Mouse (Mus musculus) midbrain, embryonic 11.5 days (tissue): ENCODE measurements around the gene Coro2a. TPM values are rescaled to one million over a fixed set of nuclear protein-coding genes. Genes with fewer than 3 reads are reported as not detected.
A peak's percentile ranks its signal among the peaks of the same experiment; 100 is the strongest.

Experiments
- ATAC-seq: fragments of 200-750 bp; cut with Nextera tagmentation; 2 replicates; pipeline ENCODE4 v1.8.0; 2017; ENCODE audit warnings: moderate TSS enrichment, moderate library complexity; ENCODE audit not compliant: low FRiP score
- DNase-seq: peaks from one replicate; pipeline ENCODE4 v3.0.0; 2015; ENCODE audit warnings: low spot score; ENCODE audit errors: missing footprints
- H3K27ac ChIP-seq: fragments of 300-500 bp; sonication (generic); 2 replicates; pipeline ENCODE4 v1.5.1; 2014; ENCODE audit warnings: low read depth, low read length
- H3K27me3 ChIP-seq: fragments of 300-500 bp; sonication (generic); 2 replicates; pipeline ENCODE4 v1.6.1; 2014; ENCODE audit warnings: mild to moderate bottlenecking, low read length, moderate library complexity, mixed read lengths; ENCODE audit not compliant: control insufficient read depth, insufficient read depth
- H3K36me3 ChIP-seq: fragments of 300-500 bp; sonication (generic); 2 replicates; pipeline ENCODE4 v1.6.1; 2014; ENCODE audit warnings: mild to moderate bottlenecking, low read length, moderate library complexity, mixed read lengths; ENCODE audit not compliant: control insufficient read depth, insufficient read depth
- H3K4me1 ChIP-seq: fragments of 300-500 bp; sonication (generic); 2 replicates; pipeline ENCODE4 v1.6.1; 2014; ENCODE audit warnings: low read length; ENCODE audit not compliant: control insufficient read depth, insufficient read depth
- H3K4me2 ChIP-seq: fragments of 300-500 bp; sonication (generic); 2 replicates; pipeline ENCODE4 v1.6.1; 2014; ENCODE audit warnings: mild to moderate bottlenecking, moderate library complexity
- H3K4me3 ChIP-seq: fragments of 300-500 bp; sonication (generic); 2 replicates; pipeline ENCODE4 v1.5.1; 2014; ENCODE audit warnings: low read depth, low read length
- H3K9ac ChIP-seq: fragments of 300-500 bp; sonication (generic); 2 replicates; pipeline ENCODE4 v1.6.1; 2014; ENCODE audit warnings: low read length
- H3K9me3 ChIP-seq: fragments of 300-500 bp; sonication (generic); 2 replicates; pipeline ENCODE4 v1.6.1; 2016; ENCODE audit warnings: low read length; ENCODE audit not compliant: control insufficient read depth
- WGBS: fragments of 180-500 bp; shearing (Covaris S2); extraction: QIAGEN DNeasy Blood & Tissue Kit; methylation state at CpG from one replicate; pipeline ENCODE4 v1.1.7; 2014; 5-methylcytosine and 5-hydroxymethylcytosine counted together
- polyA plus RNA-seq: library from polyadenylated mRNA; unstranded; fragments of >200 nt; fragmentation: Nextera tagmentation; extraction: Ambion mirVana; gene quantifications from 2 replicates; pipeline ENCODE4 v1.2.1, GENCODE M21; 2014

The Coro2a gene
- polyA plus RNA-seq, 1 experiment from 2014 or later, result 2.2 TPM

- Histone ChIP-seq H3K4me3 (no peak overlapping the region), H3K4me1 (no peaks in the 10 kb centered on the region), H3K36me3 (no peaks in the 10 kb centered on the region), H3K4me2 (no peak overlapping the region), H3K27me3 (no peaks in the 10 kb centered on the region), H3K9ac (no peak overlapping the region), H3K27ac (no peak overlapping the region), H3K9me3 (no peaks in the 10 kb centered on the region)
- 88% methylated on average over 2 of the region's 2 CpGs for WGBS
- ATAC-seq (no peak), DNase-seq (no peak)
Observed at GRCm38 (mm10) chr4:46520491-46520890, 81.5 kb downstream of the Coro2a start.

DNA sequence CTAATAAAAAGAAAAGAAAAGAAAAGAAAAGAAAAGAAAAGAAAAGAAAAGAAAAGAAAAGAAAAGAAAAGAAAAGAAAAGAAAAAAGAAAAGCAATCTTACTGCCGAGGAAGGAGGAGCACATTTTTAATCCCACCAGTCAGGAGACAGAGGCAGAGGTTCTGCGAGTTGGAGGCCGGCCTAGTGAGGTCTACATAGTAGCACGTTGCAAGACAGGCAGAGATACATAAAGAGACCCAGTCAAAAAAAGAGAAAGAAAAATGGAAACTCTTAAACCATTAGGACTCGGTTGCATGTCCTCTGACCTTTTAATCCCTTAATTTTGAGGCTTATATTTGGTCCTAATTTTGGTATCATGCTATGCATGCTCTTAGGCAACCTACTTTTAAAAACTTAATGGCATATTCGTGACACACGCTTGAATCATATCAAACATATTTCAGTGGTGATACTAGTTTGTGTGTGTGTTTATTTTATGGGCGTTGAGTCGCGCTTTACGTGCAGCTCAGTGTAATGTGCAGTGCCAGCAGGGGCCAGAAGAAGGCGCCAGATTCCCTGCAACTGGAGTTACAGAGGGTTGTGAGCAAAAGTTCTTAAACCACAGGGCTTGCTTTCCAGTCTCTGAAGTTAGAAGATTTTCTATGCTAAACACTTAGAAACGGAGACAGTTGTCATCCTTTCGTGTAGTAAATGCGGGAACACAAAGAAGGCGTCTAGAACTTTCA is 94.1 kb downstream of the Coro2a start:
- no peak overlapping the region for H3K9ac ChIP-seq
- ATAC-seq (no peak), DNase-seq (peak; percentile 95)
- 12% methylated on average over 16 of the region's 16 CpGs for WGBS
- no peaks in the 10 kb centered on the region; the same call in 1 of the 2 replicates for H3K4me1 ChIP-seq
- H3K36me3 ChIP-seq, result 0 out of 2 replicates have a peak, but pooled peaks cover under 1% of the 10 kb centered on the region
- no peak overlapping the region for H3K27ac ChIP-seq
- H3K4me2 ChIP-seq, result peak overlapping the region; percentile 79; the same call in 1 of the 2 replicates
- H3K9me3 ChIP-seq, result no peaks in the 10 kb centered on the region
- no peak overlapping the region for H3K4me3 ChIP-seq
- H3K27me3 ChIP-seq, result peaks cover 15% of the 10 kb centered on the region

- Histone ChIP-seq H3K36me3 (0 out of 2 replicates have a peak, but pooled peaks cover 2% of the 10 kb centered on the region), H3K4me3 (peak overlapping the region; percentile 45), H3K9ac (peak overlapping the region; percentile 51; the same call in 1 of the 2 replicates), H3K9me3 (no peaks in the 10 kb centered on the region), H3K4me2 (peak overlapping the region; percentile 79), H3K27me3 (peaks cover 15% of the 10 kb centered on the region), H3K4me1 (no peaks in the 10 kb centered on the region; the same call in 1 of the 2 replicates), H3K27ac (no peak overlapping the region; the same call in 1 of the 2 replicates)
- peak; percentile 99 for DNase-seq
- WGBS, result under 1% methylated on average over 93 of the region's 94 CpGs
- peak; percentile 99 for ATAC-seq
Observed at GRCm38 (mm10) chr4:46506801-46507610, 95.0 kb downstream of the Coro2a start.

- Histone ChIP-seq H3K4me2 (no peak overlapping the region), H3K9me3 (no peaks in the 10 kb centered on the region), H3K27ac (no peak overlapping the region), H3K4me1 (no peaks in the 10 kb centered on the region; the same call in 1 of the 2 replicates), H3K27me3 (peaks cover 15% of the 10 kb centered on the region), H3K4me3 (no peak overlapping the region), H3K9ac (no peak overlapping the region), H3K36me3 (peaks cover 6% of the 10 kb centered on the region; the same call in 1 of the 2 replicates)
- no peak for DNase-seq
- 75% methylated on average over 8 of the region's 8 CpGs for whole genome bisulfite sequencing
- no peak for ATAC-seq
Observed at GRCm38 (mm10) chr4:46505361-46506057, 96.5 kb downstream of the Coro2a start.

DNA sequence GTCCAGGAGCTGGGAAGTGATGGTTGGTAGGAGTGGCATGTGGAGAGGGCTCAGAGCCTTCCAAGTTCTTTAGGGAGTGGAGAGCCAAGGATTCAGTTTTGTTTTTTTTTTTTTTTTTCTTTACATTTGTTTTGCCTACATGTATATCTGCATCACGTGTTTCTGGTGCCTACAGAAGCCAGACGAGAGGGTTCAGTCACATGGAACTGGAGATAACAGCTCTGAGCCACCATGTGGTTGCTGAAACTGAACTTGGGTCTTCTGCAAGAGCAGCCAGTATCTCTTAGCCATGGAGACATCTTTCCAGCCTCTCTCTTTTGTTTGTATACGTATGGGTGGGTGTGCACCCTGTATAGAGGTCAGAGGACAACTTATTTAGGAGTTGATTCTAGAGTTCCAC is 98.1 kb downstream of the Coro2a start:
- Histone ChIP-seq H3K27me3 (peaks cover 15% of the 10 kb centered on the region), H3K9me3 (no peaks in the 10 kb centered on the region), H3K36me3 (peaks cover 6% of the 10 kb centered on the region; the same call in 1 of the 2 replicates), H3K4me2 (no peak overlapping the region), H3K4me1 (no peaks in the 10 kb centered on the region; the same call in 1 of the 2 replicates), H3K9ac (no peak overlapping the region), H3K4me3 (no peak overlapping the region), H3K27ac (no peak overlapping the region)
- peak; percentile 17 for DNase-seq
- ATAC-seq, result no peak
- WGBS, result 89% methylated on average over 3 of the region's 3 CpGs

DNA sequence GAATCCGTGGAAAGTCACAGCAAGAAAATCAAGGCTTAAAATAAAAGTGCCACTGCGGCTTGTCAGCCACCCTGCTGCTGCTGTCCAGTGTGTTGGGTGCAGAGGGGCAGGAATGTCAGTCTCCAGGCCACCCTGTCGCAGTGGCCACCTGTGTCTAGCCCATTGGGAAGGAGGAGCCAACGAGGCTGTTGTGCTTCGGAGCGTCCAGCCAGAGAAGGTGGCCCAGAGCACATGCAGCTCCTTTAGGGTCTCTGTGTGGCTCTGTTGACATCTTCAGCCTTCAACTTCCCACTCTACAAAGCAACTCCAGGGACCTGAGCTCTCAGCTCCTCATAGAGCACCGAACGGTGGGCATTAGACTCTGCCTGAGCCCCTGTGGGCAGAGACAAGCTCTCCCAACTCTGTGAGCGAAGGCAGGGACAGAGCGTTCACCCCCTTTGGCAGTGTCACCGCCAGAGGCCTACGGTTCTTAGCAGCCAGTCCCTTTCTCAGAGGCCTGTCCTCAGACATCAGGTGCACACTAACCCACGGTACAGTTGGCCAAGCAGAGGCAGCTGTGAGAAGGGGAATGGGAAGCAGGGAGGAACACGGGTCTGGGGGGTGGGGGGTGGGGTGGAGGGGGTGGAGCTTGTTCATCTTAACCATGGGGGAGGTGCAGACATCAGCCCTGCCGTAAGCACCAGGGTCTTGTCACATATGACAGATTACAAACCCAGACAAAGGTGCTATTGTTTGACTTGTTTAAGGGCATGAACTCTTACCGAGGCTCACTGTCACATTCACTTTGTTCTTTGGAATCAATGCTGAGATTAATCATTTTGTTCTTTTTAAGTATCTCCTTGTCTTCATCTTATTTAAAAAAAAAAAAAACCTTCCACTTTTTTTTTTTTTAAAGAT is 99.1 kb downstream of the Coro2a start:
- WGBS, result 78% methylated on average over 16 of the region's 16 CpGs
- Histone ChIP-seq H3K36me3 (peaks cover 6% of the 10 kb centered on the region; the same call in 1 of the 2 replicates), H3K27ac (no peak overlapping the region), H3K9ac (no peak overlapping the region), H3K4me1 (no peaks in the 10 kb centered on the region; the same call in 1 of the 2 replicates), H3K9me3 (no peaks in the 10 kb centered on the region), H3K4me3 (no peak overlapping the region), H3K27me3 (peaks cover 15% of the 10 kb centered on the region), H3K4me2 (no peak overlapping the region)
- ATAC-seq, result no peak
- DNase-seq, result peak; percentile 54

GRCm38 (mm10) chr4:46498976-46499375 is 103.0 kb downstream of the Coro2a start:
- Histone ChIP-seq H3K27me3 (no peaks in the 10 kb centered on the region), H3K4me1 (no peaks in the 10 kb centered on the region), H3K9ac (no peak overlapping the region), H3K4me3 (no peak overlapping the region), H3K27ac (no peak overlapping the region), H3K9me3 (no peaks in the 10 kb centered on the region), H3K36me3 (peaks cover 7% of the 10 kb centered on the region; the same call in 1 of the 2 replicates), H3K4me2 (no peak overlapping the region)
- WGBS, result 16% methylated on average over 4 of the region's 4 CpGs
- ATAC-seq (no peak), DNase-seq (peak; percentile 95)

DNA sequence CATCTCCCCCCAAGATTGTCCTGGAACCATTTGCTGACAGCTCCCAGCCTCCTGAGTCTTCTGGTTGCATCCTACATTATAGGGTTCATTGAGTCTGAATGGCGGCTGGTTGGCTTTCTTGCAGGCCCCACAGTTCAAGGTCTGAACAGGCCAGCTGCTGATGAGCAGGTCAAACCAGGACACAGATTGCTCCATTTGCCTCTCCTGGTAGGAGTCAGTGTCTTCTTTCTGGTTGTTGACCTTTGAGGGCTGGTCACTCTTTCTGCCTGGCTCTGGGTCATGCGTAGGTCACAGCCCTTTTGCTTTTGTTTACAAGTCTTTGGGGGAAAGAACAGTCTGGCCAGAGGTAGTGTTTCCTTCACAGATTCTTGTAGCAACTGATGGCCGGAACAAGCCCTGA is 103.5 kb downstream of the Coro2a start:
- Histone ChIP-seq H3K9ac (no peak overlapping the region), H3K36me3 (peaks cover 10% of the 10 kb centered on the region; the same call in 1 of the 2 replicates), H3K4me3 (no peak overlapping the region), H3K4me1 (no peaks in the 10 kb centered on the region), H3K27ac (no peak overlapping the region), H3K9me3 (no peaks in the 10 kb centered on the region), H3K27me3 (no peaks in the 10 kb centered on the region), H3K4me2 (no peak overlapping the region)
- no peak for DNase-seq
- no peak for ATAC-seq
- 65% methylated on average over 3 of the region's 3 CpGs for WGBS
